Mouse (Mus musculus): ENCODE measurements around the gene Oxsr1. TPM values are rescaled to one million over a fixed set of nuclear protein-coding genes. Genes with fewer than 3 reads are reported as not detected.
"Not testable (repeated sequence)": the region's sequence is repeated elsewhere in the genome, so short reads cannot be mapped to it uniquely, and the experiment has no call there.

Gene Oxsr1
- polyA plus RNA-seq, 1 experiment from 2014 or later: 14.2 TPM

DNA sequence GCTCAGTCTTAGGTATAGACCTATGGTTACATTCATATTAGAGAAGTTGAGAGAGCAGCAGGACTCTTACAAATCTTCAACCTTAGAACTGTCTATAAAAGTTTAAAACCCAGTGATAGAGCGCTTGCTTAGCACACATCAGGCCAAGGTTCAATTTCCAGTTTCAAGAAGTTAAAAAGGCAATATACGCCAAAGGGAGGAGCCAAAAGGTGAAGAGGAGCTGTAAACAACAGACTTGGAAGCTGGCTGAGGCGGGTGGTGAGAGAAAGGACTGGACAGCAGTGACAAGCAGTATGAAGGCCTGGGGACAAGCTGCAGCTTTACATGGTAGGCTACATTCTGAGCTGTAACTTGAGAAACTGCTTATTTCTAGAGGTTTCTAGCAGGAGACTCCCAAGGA lies 23.7 kb downstream of the Oxsr1 start:
- Histone ChIP-seq H3K27ac (no peak overlapping the region), H3K9me3 (no peaks in the 10 kb centered on the region), H3K4me2 (no peak overlapping the region), H3K4me1 (no peaks in the 10 kb centered on the region), H3K36me3 (replicated peaks) (no peaks in the 10 kb centered on the region), H3K9ac (no peak overlapping the region), H3K4me3 (no peak overlapping the region), H3K27me3 (replicated peaks) (no peaks in the 10 kb centered on the region)
- no peak for ATAC-seq (replicated peaks)
- WGBS: 95% methylated on average over 3 of the region's 3 CpGs

DNA sequence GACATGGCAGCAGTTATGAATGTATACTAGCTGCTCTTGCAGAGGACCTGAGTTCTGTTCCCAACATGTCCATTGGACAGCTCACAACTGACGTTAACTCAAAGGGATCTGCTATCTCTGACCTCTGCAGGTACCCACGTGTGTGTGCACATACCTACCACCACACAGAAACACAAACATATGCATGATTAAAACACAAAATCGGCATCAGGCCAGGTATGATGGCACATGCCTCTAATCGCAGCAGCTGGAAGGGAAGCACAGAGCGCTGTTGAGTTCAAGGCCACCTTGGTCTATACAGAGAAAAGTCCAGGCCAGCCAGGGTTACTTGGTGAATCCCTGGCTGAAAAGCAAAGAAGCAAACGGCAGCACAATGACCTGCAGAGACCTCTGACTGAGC lies 24.5 kb downstream of the Oxsr1 start:
- Histone ChIP-seq H3K4me1 (no peaks in the 10 kb centered on the region), H3K9me3 (no peaks in the 10 kb centered on the region), H3K36me3 (replicated peaks) (no peaks in the 10 kb centered on the region), H3K27me3 (replicated peaks) (no peaks in the 10 kb centered on the region), H3K4me3 (no peak overlapping the region), H3K9ac (no peak overlapping the region), H3K4me2 (no peak overlapping the region), H3K27ac (no peak overlapping the region)
- ATAC-seq (replicated peaks): no peak
- 90% methylated on average over 6 of the region's 6 CpGs for WGBS

GRCm38 (mm10) chr9:119290791-119291190 lies 31.4 kb downstream of the Oxsr1 start:
- Histone ChIP-seq H3K4me2 (no peak overlapping the region), H3K9ac (no peak overlapping the region), H3K36me3 (replicated peaks) (peaks cover 8% of the 10 kb centered on the region; the same call in 1 of the 2 replicates), H3K4me3 (no peak overlapping the region), H3K4me1 (no peaks in the 10 kb centered on the region), H3K27ac (no peak overlapping the region), H3K27me3 (replicated peaks) (no peaks in the 10 kb centered on the region), H3K9me3 (no peaks in the 10 kb centered on the region)
- no peak for ATAC-seq (replicated peaks)
- 72% methylated on average over 3 of the region's 3 CpGs for WGBS

DNA sequence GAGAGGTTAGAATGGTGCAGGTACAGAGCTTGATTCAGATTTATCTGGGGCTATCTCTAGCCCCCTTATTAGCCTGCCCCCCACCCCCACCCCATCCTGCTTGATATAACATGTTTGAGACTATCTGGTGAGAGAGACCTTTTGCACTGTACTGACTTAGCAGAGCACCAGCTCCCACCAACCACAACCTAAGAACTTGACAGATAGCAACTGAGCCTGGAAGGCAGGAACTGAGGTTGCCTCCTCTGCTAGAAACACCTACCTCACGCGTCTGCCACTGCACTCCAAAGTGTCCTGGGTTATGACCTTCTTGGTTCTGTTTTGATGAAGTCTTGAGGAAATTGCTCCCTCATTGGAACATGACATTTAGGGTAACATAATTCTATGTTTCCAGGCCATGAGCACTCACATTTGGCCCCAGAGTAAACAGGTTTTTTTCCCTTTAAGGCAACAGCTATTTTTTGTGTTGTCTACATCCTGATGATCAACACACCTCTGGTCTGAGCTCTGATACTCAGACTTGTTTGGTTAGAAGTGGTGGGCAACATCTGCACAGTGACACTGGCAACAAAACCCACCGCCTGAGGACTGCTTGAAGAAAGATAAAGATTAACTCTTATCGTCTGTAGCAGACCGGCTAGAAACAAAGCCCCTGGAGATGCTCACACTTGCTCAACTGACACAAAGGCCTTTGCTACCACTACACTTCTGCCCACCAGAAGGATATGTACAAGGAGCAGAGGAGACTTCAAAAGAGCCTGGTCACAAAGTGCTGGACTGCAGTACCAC lies 41.1 kb downstream of the Oxsr1 start:
- Histone ChIP-seq H3K9me3 (no peaks in the 10 kb centered on the region), H3K4me2 (no peak overlapping the region), H3K4me1 (no peaks in the 10 kb centered on the region), H3K27me3 (replicated peaks) (no peaks in the 10 kb centered on the region), H3K36me3 (replicated peaks) (peaks cover 3% of the 10 kb centered on the region; the same call in 1 of the 2 replicates), H3K27ac (no peak overlapping the region), H3K9ac (no peak overlapping the region), H3K4me3 (no peak overlapping the region)
- WGBS: 86% methylated on average over 5 of the region's 5 CpGs
- no peak for ATAC-seq (replicated peaks)

- H3K4me2 ChIP-seq: no peak overlapping the region
- H3K9me3 ChIP-seq: no peaks in the 10 kb centered on the region
- H3K27me3 ChIP-seq (replicated peaks): no peaks in the 10 kb centered on the region
- no peaks in the 10 kb centered on the region for H3K4me1 ChIP-seq
- no peak overlapping the region for H3K9ac ChIP-seq
- ATAC-seq (replicated peaks): no peak
- 96% methylated on average over 5 of the region's 5 CpGs for WGBS
- H3K27ac ChIP-seq: no peak overlapping the region
- no peaks in the 10 kb centered on the region; the same call in 1 of the 2 replicates for H3K36me3 ChIP-seq (replicated peaks)
- no peak overlapping the region for H3K4me3 ChIP-seq
Observed at GRCm38 (mm10) chr9:119278031-119278430, 44.2 kb downstream of the Oxsr1 start.

DNA sequence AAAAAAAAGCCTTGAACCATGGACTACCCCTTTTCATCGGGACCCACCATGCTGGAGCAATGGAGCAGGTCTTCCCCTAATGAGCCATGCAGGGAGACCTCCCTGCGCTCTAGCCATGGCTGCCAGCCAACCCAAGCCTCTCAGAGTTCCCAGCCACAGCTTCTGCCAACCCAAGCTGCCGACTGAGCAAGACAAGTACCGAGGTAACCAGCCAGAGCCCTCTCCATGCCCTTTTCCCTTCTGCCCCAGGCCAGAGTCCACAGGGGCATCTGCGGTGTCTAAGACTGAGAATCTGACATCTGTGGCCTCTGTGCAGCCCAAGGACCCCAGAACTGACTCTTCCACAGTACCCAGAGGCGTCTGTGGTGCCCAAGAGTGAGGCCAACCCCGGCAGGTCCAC lies 45.9 kb downstream of the Oxsr1 start:
- Histone ChIP-seq H3K27me3 (replicated peaks) (no peaks in the 10 kb centered on the region), H3K27ac (0 out of 2 replicates have a peak overlapping the region, but pooled peaks have one; percentile 8), H3K4me3 (no peak overlapping the region), H3K9ac (no peak overlapping the region), H3K9me3 (no peaks in the 10 kb centered on the region), H3K36me3 (replicated peaks) (no peaks in the 10 kb centered on the region), H3K4me1 (no peaks in the 10 kb centered on the region), H3K4me2 (no peak overlapping the region)
- 81% methylated on average over 7 of the region's 7 CpGs for WGBS
- ATAC-seq (replicated peaks): no peak

DNA sequence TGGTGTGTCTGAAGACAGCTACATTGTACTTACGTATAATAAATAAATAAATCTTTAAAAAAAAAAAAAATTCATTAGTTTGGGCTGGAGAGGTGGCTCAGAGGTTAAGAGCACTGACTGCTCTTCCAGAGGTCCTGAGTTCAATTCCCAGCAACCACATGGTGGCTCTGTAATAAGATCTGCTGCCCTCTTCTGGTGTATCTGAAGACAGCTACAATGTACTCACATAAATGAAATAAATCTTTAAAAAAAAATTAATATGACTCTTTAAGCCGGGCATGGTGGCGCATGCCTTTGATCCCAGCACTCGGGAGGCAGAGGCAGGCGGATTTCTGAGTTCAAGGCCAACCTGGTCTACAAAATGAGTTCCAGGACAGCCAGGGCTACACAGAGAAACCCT lies 47.4 kb downstream of the Oxsr1 start:
- 97% methylated on average over 5 of the region's 5 CpGs for WGBS
- H3K9ac ChIP-seq; H3K4me3 ChIP-seq; H3K27me3 ChIP-seq (replicated peaks); H3K27ac ChIP-seq; H3K4me2 ChIP-seq; H3K4me1 ChIP-seq; ATAC-seq (replicated peaks); H3K36me3 ChIP-seq (replicated peaks); H3K9me3 ChIP-seq: not testable (repeated sequence)

- Histone ChIP-seq H3K27me3 (replicated peaks) (no peaks in the 10 kb centered on the region), H3K4me1 (no peaks in the 10 kb centered on the region), H3K9me3 (no peaks in the 10 kb centered on the region), H3K4me2 (no peak overlapping the region), H3K27ac (no peak overlapping the region), H3K9ac (no peak overlapping the region), H3K4me3 (no peak overlapping the region), H3K36me3 (replicated peaks) (0 out of 2 replicates have a peak, but pooled peaks cover 8% of the 10 kb centered on the region)
- 91% methylated on average over 4 of the region's 4 CpGs for WGBS
- ATAC-seq (replicated peaks): no peak
Observed at GRCm38 (mm10) chr9:119271496-119271895, 50.7 kb downstream of the Oxsr1 start.

DNA sequence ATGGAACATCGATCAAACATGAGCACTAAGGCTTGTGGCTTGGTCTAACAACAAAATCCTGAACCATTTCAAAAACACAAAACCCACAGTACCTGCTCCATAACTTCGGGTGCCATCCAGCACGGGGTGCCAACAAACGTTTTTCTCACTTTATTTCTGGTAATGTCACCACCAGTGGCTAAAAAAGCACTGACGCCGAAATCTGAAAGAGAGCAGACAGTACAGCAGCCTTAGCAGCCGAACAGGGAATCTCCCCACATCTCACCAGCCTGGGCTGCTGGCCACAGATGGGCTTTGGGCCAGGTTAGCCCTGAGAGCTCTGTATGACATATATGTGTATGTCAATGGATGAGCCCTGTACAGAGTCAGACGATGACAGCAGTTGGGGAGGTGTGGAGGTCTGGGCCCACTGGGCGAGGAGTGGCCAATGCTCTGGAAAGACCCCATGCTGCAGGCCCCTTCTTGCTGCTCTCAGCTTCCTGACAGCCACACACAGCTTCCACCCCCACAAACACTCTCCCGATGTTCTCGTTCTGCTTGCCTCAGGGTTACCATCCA lies 53.6 kb downstream of the Oxsr1 start:
- no peak for ATAC-seq (replicated peaks)
- WGBS: 92% methylated on average over 11 of the region's 11 CpGs
- no peak overlapping the region for H3K9ac ChIP-seq

GRCm38 (mm10) chr9:119268120-119268519 lies 54.1 kb downstream of the Oxsr1 start:
- Histone ChIP-seq H3K27ac (no peak overlapping the region), H3K36me3 (replicated peaks) (peaks cover 16% of the 10 kb centered on the region; the same call in 1 of the 2 replicates), H3K4me3 (no peak overlapping the region), H3K27me3 (replicated peaks) (no peaks in the 10 kb centered on the region), H3K9ac (no peak overlapping the region), H3K9me3 (no peaks in the 10 kb centered on the region), H3K4me1 (no peaks in the 10 kb centered on the region), H3K4me2 (no peak overlapping the region)
- no peak for ATAC-seq (replicated peaks)
- WGBS: 94% methylated on average over 6 of the region's 6 CpGs

More for the DNA sequence above, 53.6 kb downstream of the Oxsr1 start:
- Histone ChIP-seq H3K36me3 (replicated peaks) (peaks cover 15% of the 10 kb centered on the region; the same call in 1 of the 2 replicates), H3K27ac (no peak overlapping the region), H3K4me1 (no peaks in the 10 kb centered on the region), H3K27me3 (replicated peaks) (no peaks in the 10 kb centered on the region), H3K4me2 (no peak overlapping the region), H3K9me3 (no peaks in the 10 kb centered on the region), H3K4me3 (no peak overlapping the region)

GRCm38 (mm10) chr9:119266121-119266395 lies 56.2 kb downstream of the Oxsr1 start:
- not testable (repeated sequence) for H3K9me3 ChIP-seq; H3K27me3 ChIP-seq (replicated peaks); H3K4me1 ChIP-seq; H3K4me3 ChIP-seq; H3K27ac ChIP-seq; H3K9ac ChIP-seq; ATAC-seq (replicated peaks); H3K4me2 ChIP-seq
- peaks cover 16% of the 10 kb centered on the region; the same call in 1 of the 2 replicates for H3K36me3 ChIP-seq (replicated peaks)
- WGBS: 97% methylated on average over 5 of the region's 5 CpGs

DNA sequence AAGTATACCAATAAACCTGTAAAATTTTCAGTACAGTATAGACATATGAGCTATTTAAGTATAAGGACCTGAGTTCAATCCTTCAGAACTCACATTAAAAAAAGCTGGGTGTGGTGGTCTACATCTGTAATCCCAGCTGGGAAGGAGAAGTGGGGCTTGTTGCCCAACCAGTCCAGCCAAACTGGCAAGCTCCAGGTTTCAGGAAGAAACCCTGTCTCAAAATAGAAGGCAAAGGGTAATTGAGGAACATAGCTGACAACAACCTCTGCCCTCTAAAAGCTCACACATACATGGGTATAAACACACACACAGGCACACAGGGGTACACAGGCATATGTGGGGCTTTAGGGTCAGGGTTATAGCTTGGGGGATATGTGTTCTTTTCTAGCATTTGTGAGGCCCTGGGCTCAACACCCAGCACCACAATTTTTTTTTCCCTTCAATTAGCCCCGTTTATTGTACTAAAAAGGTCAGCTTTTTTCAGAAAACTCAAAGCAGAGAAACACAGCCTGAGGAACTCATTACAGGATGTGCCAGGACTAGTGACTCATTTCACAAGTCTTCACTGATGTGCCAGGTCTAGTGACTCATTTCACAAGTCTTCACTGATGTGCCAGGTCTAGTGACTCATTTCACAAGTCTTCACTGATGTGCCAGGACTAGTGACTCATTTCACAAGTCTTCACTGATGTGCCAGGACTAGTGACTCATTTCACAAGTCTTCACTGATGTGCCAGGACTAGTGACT lies 56.7 kb downstream of the Oxsr1 start:
- not testable (repeated sequence) for H3K9me3 ChIP-seq; ATAC-seq (replicated peaks); H3K4me3 ChIP-seq; H3K4me2 ChIP-seq; H3K27ac ChIP-seq; H3K9ac ChIP-seq; H3K27me3 ChIP-seq (replicated peaks); H3K4me1 ChIP-seq
- H3K36me3 ChIP-seq (replicated peaks): peaks cover 16% of the 10 kb centered on the region; the same call in 1 of the 2 replicates
- WGBS: 94% methylated on average over 1 of the region's 1 CpGs

All from midbrain, embryonic 15.5 days (tissue).